In genomic region chr13:55622649-55623541, GRCm38 (mm10) we compare ENCODE assay signal across 8 mouse cellular contexts. TPM values are rescaled to one million over a fixed set of nuclear protein-coding genes. Genes with fewer than 3 reads are reported as not detected.
DNase-seq lines count a peak whose midpoint lies in the region; ATAC-seq and TF ChIP-seq lines count a peak whose summit lies in the region.

TSS of gene Caml (plus strand) at chr13:55623005.

- peak; percentile 98 for ATAC-seq in activated CD4-positive, CD25-positive, alpha-beta regulatory T cell, adult 4 months

- peak; percentile 96 for TF ChIP-seq POLR2A in cortical plate, adult 2 months (IDR thresholded peaks at IDR 0.05; ENCODE audit: extremely low read depth, insufficient read depth, low read length)

- no peak for TF ChIP-seq CTCF in cortical plate, adult 2 months (IDR thresholded peaks at IDR 0.05; ENCODE audit: extremely low read depth, insufficient read depth, low read length)

- no peaks in the 10 kb centered on the region for H3K9me3 ChIP-seq in megakaryocyte, embryonic 14.5 days

- peak within 1 kb of the TSS; percentile 86 for H3K27ac ChIP-seq in cortical plate, adult 2 months (ENCODE audit: insufficient read depth, low read length)

- H3K36me3 ChIP-seq in megakaryocyte, embryonic 14.5 days (replicated peaks; ENCODE audit: low read length), result peaks cover 36% of the 10 kb centered on the region

- H3K4me3 ChIP-seq in cortical plate, adult 2 months (ENCODE audit: insufficient read depth, low read length), result peak within 1 kb of the TSS; percentile 60
- peak within 1 kb of the TSS; percentile 94 for H3K4me3 ChIP-seq in megakaryocyte, embryonic 14.5 days (replicated peaks)

- DNase-seq in gastrocnemius, adult 8-10 months (ENCODE audit: low spot score in 2 of 2), result peak; percentile 70 to 83
- DNase-seq in hindlimb bud, embryonic 11.5 days (ENCODE audit: extremely low spot score, low read depth, low spot score), result peak; percentile 96
- DNase-seq in left cerebral cortex, adult 8-10 months (ENCODE audit: low spot score in 2 of 2), result peak; percentile 79 to 84
- peak; percentile 90 to 92 for DNase-seq in right cerebral cortex, postnatal 10 days (ENCODE audit: low spot score in 2 of 2)
- DNase-seq in urinary bladder, postnatal 25 days (ENCODE audit: low spot score), result peak; percentile 84

- peaks cover 4% of the 10 kb centered on the region; the same call in 1 of the 2 replicates for H3K4me1 ChIP-seq in cortical plate, adult 2 months (ENCODE audit: control insufficient read depth, insufficient read depth, low read length)
- H3K4me1 ChIP-seq in megakaryocyte, embryonic 14.5 days, result peaks cover 61% of the 10 kb centered on the region

- H3K27me3 ChIP-seq in megakaryocyte, embryonic 14.5 days (replicated peaks), result no peaks in the 10 kb centered on the region

RNA-seq across cellular contexts. Expression of gene Caml, which starts in this region (rescaled TPM):
- 10 to 100 TPM; 31.7 to 39.9 TPM for polyA plus RNA-seq in activated CD4-positive, CD25-positive, alpha-beta regulatory T cell, adult 4 months (2017; shearing (Covaris generic))
- 67.2 and 73.7 TPM in 2 replicates for polyA plus RNA-seq in cortical plate, adult 2 months (2012; rRNA removed)
- total RNA-seq in gastrocnemius, adult 8-10 months (2022), result 10 to 100 TPM in 1 of 4 experiments, 1 to 10 TPM in 3; 7.8 to 11.9 (median 8.7) TPM
- total RNA-seq in left cerebral cortex, adult 8-10 months (2022), result 10 to 100 TPM; 37.7 to 49.5 (median 43.4) TPM
- polyA plus RNA-seq in megakaryocyte, embryonic 14.5 days (2012; ENCODE audit: insufficient read depth, low replicate concordance), result 12.6 and 59.7 TPM in 2 replicates

Comparison
In these comparisons a context has a peak if more than half of its experiments do, and no peak if none do; other contexts are left out.
1. Peak in every context shown above with its lines: DNase-seq, ATAC-seq, H3K4me3 ChIP-seq and H3K27ac ChIP-seq.